Comparison of ENCODE assay signal across 15 mouse cellular contexts in the genomic region with DNA sequence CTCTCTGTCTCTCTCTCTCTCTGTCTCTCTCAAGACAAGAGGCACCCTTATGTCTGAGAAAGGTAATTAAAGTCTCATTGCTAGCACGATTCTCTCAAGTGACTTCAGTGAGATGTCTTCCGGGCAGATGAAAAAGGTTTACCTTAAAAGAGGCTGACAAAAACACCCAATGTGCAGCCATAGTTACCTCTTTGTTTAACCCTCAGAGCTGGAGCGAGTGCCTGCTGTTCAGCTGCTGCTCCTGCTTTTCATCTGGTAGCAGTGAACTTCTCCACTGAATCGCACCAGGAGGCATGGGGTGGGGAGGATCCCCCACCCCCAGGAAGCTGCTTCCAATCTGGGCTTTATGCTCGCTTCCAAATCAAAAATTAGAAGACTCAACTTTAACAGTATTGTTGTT.
DNase-seq lines count a peak whose midpoint lies in the region; ATAC-seq and TF ChIP-seq lines count a peak whose summit lies in the region.
"Had no signal": no experiment of that assay in that cellular context is flagged by ENCODE, and none has a peak within 500 bp of the region (broad histone marks: within the 10 kb centered on the region; RNA-seq: fewer than 3 reads in every experiment).

No protein-coding gene starts in this region.

- peak; percentile 74 for ATAC-seq in forebrain, embryonic 14.5 days
- ATAC-seq in limb, embryonic 13.5 days (ENCODE audit: low FRiP score, low read depth) = no peak
- no peak for ATAC-seq in intestine, embryonic 16.5 days

- H3K36me3 ChIP-seq in forebrain, embryonic 14.5 days (ENCODE audit: control insufficient read depth, insufficient read depth, low read length) = no peaks in the 10 kb centered on the region
- H3K36me3 ChIP-seq in limb, embryonic 13.5 days = no peaks in the 10 kb centered on the region
- H3K36me3 ChIP-seq in intestine, embryonic 16.5 days (ENCODE audit: control insufficient read depth, insufficient read depth, low read length) = no peaks in the 10 kb centered on the region
- H3K36me3 ChIP-seq: G1E had no signal

- no peaks in the 10 kb centered on the region for H3K9me3 ChIP-seq in forebrain, embryonic 14.5 days (replicated peaks; ENCODE audit: control insufficient read depth, low read length)
- no peaks in the 10 kb centered on the region for H3K9me3 ChIP-seq in limb, embryonic 13.5 days
- no peaks in the 10 kb centered on the region for H3K9me3 ChIP-seq in intestine, embryonic 16.5 days (ENCODE audit: control insufficient read depth, low read length)

- 5% methylated on average over 5 of the region's 5 CpGs for WGBS in forebrain, embryonic 14.5 days
- WGBS in limb, embryonic 13.5 days = 21% methylated on average over 5 of the region's 5 CpGs
- 38% methylated on average over 5 of the region's 5 CpGs for WGBS in intestine, embryonic 16.5 days

- intact Hi-C loops in left cerebral cortex, adult 2 months (cut with DNase I) = no loop called here

- no peak overlapping the region for H3K9ac ChIP-seq in forebrain, embryonic 14.5 days (ENCODE audit: low read length)
- H3K9ac ChIP-seq in limb, embryonic 13.5 days = no peak overlapping the region
- H3K9ac ChIP-seq in intestine, embryonic 16.5 days (ENCODE audit: low read depth, low read length) = no peak overlapping the region

- H3K4me1 ChIP-seq in forebrain, embryonic 14.5 days (ENCODE audit: control insufficient read depth, insufficient read depth, low read length) = peaks cover 16% of the 10 kb centered on the region
- peaks cover 26% of the 10 kb centered on the region for H3K4me1 ChIP-seq in limb, embryonic 13.5 days
- no peaks in the 10 kb centered on the region for H3K4me1 ChIP-seq in intestine, embryonic 16.5 days (ENCODE audit: control insufficient read depth, insufficient read depth, low read length)

- H3K27me3 ChIP-seq in forebrain, embryonic 14.5 days (replicated peaks; ENCODE audit: control insufficient read depth, insufficient read depth, low read length) = no peaks in the 10 kb centered on the region; the same call in 1 of the 2 replicates
- H3K27me3 ChIP-seq in limb, embryonic 13.5 days = no peaks in the 10 kb centered on the region
- no peaks in the 10 kb centered on the region for H3K27me3 ChIP-seq in intestine, embryonic 16.5 days (replicated peaks; ENCODE audit: control insufficient read depth, insufficient read depth, low read length)

- no peak for TF ChIP-seq CTCF in left cerebral cortex, adult 2 months (IDR thresholded peaks at IDR 0.05)

- peak; percentile 6 for DNase-seq in layer of hippocampus, adult 9-11 months
- DNase-seq in layer of hippocampus, postnatal 25 days (ENCODE audit: extremely low spot score in 1 of 2, low spot score in 1 of 2) = no peak
- DNase-seq in forebrain, embryonic 14.5 days (ENCODE audit: low spot score) = peak; percentile 54
- peak; percentile 49 for DNase-seq in retina, embryonic 14.5 days (ENCODE audit: low spot score)
- DNase-seq in left cerebral cortex, adult 2 months (ENCODE audit: extremely low spot score in 1 of 2, low spot score in 2 of 2) = no peak
- DNase-seq in gastrocnemius, postnatal 25 days = no peak
- DNase-seq: B cell, adult 2 months; kidney, adult 11 months; liver; thymus, adult 2 months had no signal

- peak overlapping the region; percentile 21 for H3K4me2 ChIP-seq in forebrain, embryonic 14.5 days (ENCODE audit: low read length)
- H3K4me2 ChIP-seq in limb, embryonic 13.5 days (replicated peaks) = peak overlapping the region; percentile 38
- H3K4me2 ChIP-seq in intestine, embryonic 16.5 days (ENCODE audit: low read depth, low read length) = no peak overlapping the region

- H3K4me3 ChIP-seq in forebrain, embryonic 14.5 days (ENCODE audit: low read depth, low read length) = no peak overlapping the region
- no peak overlapping the region for H3K4me3 ChIP-seq in limb, embryonic 13.5 days
- no peak overlapping the region for H3K4me3 ChIP-seq in intestine, embryonic 16.5 days (ENCODE audit: low read length)
- H3K4me3 ChIP-seq in left cerebral cortex, adult 2 months = no peak overlapping the region
- H3K4me3 ChIP-seq: erythroblast, embryonic 14.5 days; layer of hippocampus, adult 2 months had no signal

- H3K27ac ChIP-seq in forebrain, embryonic 14.5 days (ENCODE audit: low read depth, low read length) = peak overlapping the region; percentile 60; the same call in 1 of the 2 replicates
- H3K27ac ChIP-seq in limb, embryonic 13.5 days = peak overlapping the region; percentile 61; the same call in 1 of the 2 replicates
- H3K27ac ChIP-seq in intestine, embryonic 16.5 days (ENCODE audit: low read length) = no peak overlapping the region
- H3K27ac ChIP-seq in left cerebral cortex, adult 2 months = no peak overlapping the region
- H3K27ac ChIP-seq: layer of hippocampus, adult 2 months had no signal

Comparison
In these comparisons a context has a peak if more than half of its experiments do, and no peak if none do; other contexts are left out.
1. DNase-seq: peak in layer of hippocampus, adult 9-11 months (single experiment), forebrain, embryonic 14.5 days (single experiment) and retina, embryonic 14.5 days (single experiment); none in layer of hippocampus, postnatal 25 days (0 of 2), left cerebral cortex, adult 2 months (0 of 2) and gastrocnemius, postnatal 25 days (single experiment).
2. H3K27ac ChIP-seq: peak in forebrain, embryonic 14.5 days (single experiment) and limb, embryonic 13.5 days (single experiment); none in intestine, embryonic 16.5 days (single experiment) and left cerebral cortex, adult 2 months (single experiment).